Mouse (Mus musculus) ES-E14 (cell line): Measurements from ENCODE around the gene Best1.

ENCODE experiments used
- CHD2 ChIP-seq: IDR thresholded peaks from 2 replicates; pipeline ENCODE4 v1.6.1; 2014; ENCODE audit warnings: mild to moderate bottlenecking, low read depth, low read length, inconsistent platforms
- HCFC1 ChIP-seq: IDR thresholded peaks from 2 replicates; pipeline ENCODE4 v1.6.1; 2012; ENCODE audit warnings: low read length, inconsistent platforms, borderline replicate concordance; ENCODE audit not compliant: insufficient read depth
- MAFK ChIP-seq: IDR thresholded peaks from 2 replicates; pipeline ENCODE4 v1.6.1; 2014; ENCODE audit warnings: mild to moderate bottlenecking, low read depth, low read length, inconsistent platforms; ENCODE audit not compliant: insufficient read depth
- ZNF384 ChIP-seq: IDR thresholded peaks from 2 replicates; pipeline ENCODE4 v1.6.1; 2012; ENCODE audit warnings: low read depth, low read length, inconsistent platforms

DNA sequence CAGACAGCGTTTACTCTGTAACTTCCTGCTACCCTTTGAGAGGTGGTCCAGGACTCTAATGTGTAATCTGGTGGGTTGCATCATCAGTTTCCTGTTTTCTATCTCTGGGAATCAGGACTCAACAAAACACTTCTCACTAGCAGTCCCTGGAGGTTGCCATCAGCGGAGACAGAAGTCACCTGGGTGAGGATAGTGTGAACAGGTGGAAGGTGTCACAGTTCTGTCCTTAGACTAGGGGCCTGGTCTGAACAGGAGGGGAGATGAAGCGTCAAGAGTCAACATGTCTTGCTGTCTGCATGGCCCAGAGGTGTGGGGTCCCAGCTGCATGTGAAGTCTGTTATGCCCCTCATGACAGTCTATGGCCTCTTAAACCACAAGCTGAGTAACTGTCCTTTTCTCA, 48.5 kb downstream of the Best1 start:
- TF ChIP-seq ZNF384: no peak
- no peak for TF ChIP-seq HCFC1
- TF ChIP-seq MAFK: no peak
- TF ChIP-seq CHD2: no peak
